Mouse (Mus musculus): ENCODE results near the gene Cadm1. TPM values are rescaled to one million over a fixed set of nuclear protein-coding genes. Genes with fewer than 3 reads are reported as not detected.

The Cadm1 gene
- total RNA-seq, 2 experiments from 2014 or later = 237 to 250 TPM

DNA sequence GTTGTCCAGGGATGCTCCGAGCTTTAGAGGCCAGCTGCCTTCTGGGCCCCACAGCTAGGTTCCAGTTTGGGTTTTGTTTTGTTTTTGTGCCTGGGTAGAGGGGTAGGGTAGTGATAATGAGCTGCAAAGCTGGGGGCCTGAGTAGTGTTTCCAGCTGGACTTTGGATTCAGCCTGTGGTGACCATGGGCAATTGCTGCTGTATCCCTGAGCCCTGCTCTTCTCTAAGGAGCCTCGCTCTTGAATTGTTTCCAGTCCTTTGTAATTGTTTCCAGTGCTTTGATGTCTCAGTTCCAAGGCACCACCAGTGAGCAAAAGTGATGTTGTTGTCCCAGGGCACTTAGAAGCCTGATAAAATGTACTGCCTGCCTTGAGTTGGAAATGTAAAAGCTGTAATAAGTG, 331.8 kb downstream of the Cadm1 start:
- DNase-seq (ENCODE audit: low spot score in 2 of 2) = no peak
- Histone ChIP-seq H3K4me3 (no peak overlapping the region), H3K27ac (no peak overlapping the region)
- TF ChIP-seq CTCF (conservative IDR thresholded peaks at IDR 0.05) = no peak

DNA sequence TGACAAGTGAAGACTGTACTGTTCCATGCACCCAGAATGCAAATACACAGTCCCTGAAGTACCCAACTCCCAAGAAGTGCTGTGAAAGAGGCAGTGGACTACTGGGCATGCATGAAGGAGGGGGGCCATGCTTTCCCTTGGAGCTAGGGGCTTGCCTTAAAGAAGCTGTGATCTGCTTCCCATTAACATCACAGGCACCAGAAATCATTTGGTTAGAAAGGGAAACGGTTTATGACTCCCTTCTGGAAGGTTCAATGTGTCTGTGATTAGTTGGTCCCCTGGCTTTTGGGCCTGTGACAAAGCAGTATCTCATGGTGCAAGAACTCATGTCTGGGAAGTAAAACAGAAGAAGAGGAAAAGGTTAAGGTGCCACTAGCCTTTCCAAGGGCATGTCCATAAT, 336.0 kb downstream of the Cadm1 start:
- Histone ChIP-seq H3K4me3 (no peak overlapping the region), H3K27ac (no peak overlapping the region)
- no peak for DNase-seq (ENCODE audit: low spot score in 2 of 2)
- no peak for TF ChIP-seq CTCF (conservative IDR thresholded peaks at IDR 0.05)

DNA sequence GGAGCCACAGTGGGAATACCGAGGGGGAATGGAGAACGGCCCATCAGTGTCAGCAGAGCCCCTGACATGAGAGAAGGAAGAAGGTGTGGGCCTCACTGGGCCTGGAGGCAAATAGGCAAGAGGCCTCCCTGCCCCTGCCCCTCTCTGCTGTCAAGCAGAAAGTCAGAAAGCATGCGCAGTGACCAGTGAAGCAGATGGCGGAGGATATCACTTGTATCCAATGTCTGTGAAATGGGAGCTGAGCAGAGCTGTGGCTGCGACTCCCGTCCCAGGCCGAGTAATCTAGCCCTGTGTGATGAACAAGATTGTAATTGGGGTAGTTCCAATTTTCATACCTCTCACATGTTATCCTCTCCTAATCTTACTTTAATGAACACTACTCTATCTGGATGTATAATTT, 337.5 kb downstream of the Cadm1 start:
- Histone ChIP-seq H3K27ac (no peak overlapping the region), H3K4me3 (no peak overlapping the region)
- DNase-seq (ENCODE audit: low spot score in 2 of 2) = no peak
- no peak for TF ChIP-seq CTCF (conservative IDR thresholded peaks at IDR 0.05)

DNA sequence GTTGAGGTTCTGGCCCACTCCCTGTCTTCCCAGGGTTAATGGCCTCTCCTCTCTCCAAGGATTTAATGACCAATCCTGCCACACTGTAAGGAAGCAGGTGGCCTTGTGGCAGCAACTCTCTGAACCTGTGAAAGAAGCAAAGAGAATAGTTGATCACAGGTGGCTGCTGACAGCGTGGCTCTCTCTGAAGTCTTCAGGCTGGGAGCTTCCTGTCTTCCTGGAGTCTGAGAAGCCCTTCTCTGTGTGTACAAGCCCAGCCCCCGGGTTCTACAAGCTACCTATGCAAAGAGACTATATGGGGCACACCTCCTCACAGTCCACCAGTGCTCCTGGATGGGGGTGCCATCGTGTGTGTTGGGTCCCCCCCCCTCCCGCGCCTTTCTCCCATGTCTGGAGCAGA, 339.7 kb downstream of the Cadm1 start:
- Histone ChIP-seq H3K4me3 (no peak overlapping the region), H3K27ac (no peak overlapping the region)
- no peak for TF ChIP-seq CTCF (conservative IDR thresholded peaks at IDR 0.05)
- DNase-seq (ENCODE audit: low spot score in 2 of 2) = no peak

DNA sequence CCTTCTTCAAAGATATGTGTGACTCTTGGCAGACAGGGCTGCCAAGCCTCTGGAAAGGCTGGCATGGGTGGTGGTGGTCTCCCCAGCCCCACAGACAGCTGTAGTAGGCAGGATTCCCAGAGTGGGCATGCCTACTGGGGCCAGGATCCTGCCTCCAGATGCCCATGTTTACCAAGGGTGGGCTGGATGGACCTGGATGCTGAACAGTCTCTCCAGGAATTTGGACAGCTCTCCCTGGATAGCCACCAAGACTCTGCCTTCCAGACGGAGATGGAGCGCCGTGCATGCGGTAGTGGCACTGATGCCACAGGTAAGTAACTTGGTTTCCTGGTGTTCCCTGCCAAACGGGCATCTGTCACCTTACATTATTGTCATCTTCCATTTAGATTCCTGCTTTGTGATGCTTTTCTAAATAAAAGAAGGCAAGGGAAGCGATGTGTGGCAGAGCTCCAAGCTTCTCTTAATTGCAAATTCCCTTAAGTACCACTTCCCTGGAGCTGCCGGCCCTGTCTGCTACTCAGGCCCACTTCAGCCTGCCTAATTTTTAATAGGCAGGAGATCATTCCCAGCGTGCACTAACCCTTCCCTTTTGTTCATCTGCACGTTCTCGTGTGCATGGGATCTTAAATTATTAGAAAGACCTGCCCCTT, 346.7 kb downstream of the Cadm1 start:
- TF ChIP-seq CTCF (conservative IDR thresholded peaks at IDR 0.05) = no peak
- H3K4me3 ChIP-seq = no peak overlapping the region
- H3K27ac ChIP-seq = no peak overlapping the region
- no peak for DNase-seq (ENCODE audit: low spot score in 2 of 2)

DNA sequence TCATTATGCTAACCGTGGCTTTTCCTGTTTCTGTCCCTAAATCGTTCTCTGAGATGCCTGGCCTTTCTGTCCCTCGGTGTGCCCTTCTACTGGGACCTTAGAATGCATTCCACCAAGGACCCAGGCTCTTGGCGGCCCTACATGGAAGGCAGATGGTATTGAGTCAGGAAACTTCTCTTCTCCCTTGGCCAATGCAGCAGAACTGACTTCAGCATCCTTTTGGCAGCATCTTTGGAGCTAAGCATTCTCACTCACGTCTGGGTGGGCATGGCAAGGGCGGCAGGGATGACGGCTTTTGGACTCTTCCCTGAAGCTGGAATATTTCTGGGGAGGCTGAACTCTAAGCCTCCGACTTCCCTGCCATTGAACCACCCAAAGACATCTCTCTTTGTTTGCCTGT, 350.2 kb downstream of the Cadm1 start:
- no peak overlapping the region for H3K27ac ChIP-seq
- no peak overlapping the region for H3K4me3 ChIP-seq
- TF ChIP-seq CTCF (conservative IDR thresholded peaks at IDR 0.05) = no peak
- DNase-seq (ENCODE audit: low spot score in 2 of 2) = no peak

DNA sequence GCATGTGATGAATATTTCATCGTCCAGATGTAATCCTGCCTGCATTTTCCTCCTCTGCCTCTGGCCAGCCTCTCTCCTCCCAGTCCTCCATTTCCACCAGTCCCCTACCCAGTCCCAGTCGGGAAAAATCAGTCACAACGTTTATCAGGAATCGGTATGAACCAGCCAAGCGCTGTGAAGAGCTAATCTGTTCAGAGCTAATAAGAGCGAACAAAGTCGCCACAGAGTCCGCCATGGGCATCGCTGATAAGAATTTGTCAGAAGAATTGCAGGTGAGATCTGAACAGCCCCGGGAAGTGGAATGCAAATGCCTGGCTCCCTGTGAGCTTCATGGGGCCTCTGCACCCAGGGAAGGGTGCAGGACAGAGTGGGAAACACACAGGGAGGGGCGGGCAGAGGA, 352.4 kb downstream of the Cadm1 start:
- no peak for TF ChIP-seq CTCF (conservative IDR thresholded peaks at IDR 0.05)
- H3K27ac ChIP-seq = no peak overlapping the region

DNA sequence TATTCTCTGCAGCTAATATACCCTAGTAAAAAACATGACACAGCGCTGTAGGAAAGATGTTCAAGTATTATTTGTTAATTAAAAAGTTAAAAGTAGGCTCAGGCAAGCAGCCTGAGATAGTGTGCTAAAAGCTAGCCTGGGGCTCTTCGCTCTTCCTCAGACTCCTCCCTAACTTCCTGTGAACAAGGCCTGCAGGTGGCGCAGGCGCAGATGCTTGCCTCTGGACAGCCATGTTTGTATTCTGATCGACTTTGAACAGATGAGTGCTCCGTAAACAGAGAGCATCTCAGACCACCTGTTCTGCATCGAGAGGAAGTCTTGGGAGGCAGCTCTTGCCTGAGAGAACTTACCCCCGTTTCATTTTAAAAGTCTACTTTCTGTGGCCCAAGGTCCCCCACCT, 361.7 kb downstream of the Cadm1 start:
- TF ChIP-seq CTCF (conservative IDR thresholded peaks at IDR 0.05) = peak; percentile 15; the same call in 1 of the 2 replicates
- no peak for DNase-seq (ENCODE audit: low spot score in 2 of 2)
- Histone ChIP-seq H3K4me3 (no peak overlapping the region), H3K27ac (no peak overlapping the region)

More for the DNA sequence above, 352.4 kb downstream of the Cadm1 start:
- DNase-seq (ENCODE audit: low spot score in 2 of 2) = no peak
- no peak overlapping the region for H3K4me3 ChIP-seq

DNA sequence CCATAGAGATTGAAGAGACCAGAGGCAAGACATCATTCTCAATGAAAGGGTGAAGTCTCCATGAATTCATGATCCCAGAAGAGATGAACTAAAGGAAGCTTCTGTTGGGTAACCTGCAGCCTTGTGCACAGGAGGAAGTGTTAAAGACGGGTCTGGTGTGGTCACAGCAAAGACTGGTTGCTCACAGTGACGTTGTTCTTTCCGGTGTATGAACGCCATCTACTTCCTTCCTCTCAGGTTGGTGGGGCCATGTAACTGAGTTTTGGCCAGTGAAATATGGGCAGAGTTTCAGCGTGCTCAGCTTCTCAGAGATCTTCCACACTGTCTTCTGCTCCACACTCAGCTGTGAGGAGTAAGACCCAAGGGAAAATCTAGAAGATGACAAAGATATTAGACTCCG, 363.0 kb downstream of the Cadm1 start:
- no peak for DNase-seq (ENCODE audit: low spot score in 2 of 2)
- Histone ChIP-seq H3K4me3 (no peak overlapping the region), H3K27ac (no peak overlapping the region)
- TF ChIP-seq CTCF (conservative IDR thresholded peaks at IDR 0.05) = no peak

DNA sequence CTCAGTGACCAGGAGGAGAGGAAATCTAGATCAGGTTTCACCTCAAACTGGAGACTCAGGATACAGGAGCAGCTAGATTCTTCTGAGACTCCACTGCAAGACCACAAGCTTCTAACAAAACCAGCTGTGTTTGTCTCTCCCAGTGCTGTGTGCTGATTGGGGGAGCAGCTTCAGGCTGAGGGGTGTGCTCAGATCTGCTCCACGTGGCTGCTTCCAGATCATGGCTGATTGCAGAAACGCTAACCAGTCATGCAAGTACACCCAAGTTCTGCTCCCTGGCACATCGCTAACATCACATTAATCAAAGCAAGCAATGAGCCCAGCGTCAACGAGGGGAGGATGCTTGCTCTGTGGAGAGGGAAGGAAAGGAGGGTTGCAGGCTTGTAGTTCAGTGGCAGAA, 364.1 kb downstream of the Cadm1 start:
- TF ChIP-seq CTCF (conservative IDR thresholded peaks at IDR 0.05) = no peak
- no peak overlapping the region for H3K4me3 ChIP-seq
- H3K27ac ChIP-seq = no peak overlapping the region
- DNase-seq (ENCODE audit: low spot score in 2 of 2) = no peak

DNA sequence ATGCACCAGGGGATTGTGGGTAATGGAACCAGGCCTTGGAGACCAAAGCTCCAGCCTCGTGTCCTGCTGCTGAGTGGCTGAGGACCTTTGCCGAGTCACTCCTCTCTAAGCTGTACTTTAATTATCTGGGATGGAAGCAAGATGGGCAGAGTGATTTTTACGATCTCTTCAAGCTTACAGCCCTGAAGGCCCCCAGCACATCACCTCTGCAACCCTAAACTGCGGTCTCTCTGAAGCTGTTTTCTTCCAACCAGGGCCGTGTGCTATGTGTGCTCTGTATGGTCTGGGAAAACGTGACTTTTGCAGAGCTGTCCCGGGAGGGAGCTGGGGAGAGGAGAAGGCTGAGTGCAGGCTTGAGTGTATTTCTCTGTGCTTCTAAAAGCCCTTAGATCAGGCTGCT, 364.7 kb downstream of the Cadm1 start:
- no peak for DNase-seq (ENCODE audit: low spot score in 2 of 2)
- no peak overlapping the region for H3K4me3 ChIP-seq
- no peak overlapping the region for H3K27ac ChIP-seq
- no peak for TF ChIP-seq CTCF (conservative IDR thresholded peaks at IDR 0.05)

DNA sequence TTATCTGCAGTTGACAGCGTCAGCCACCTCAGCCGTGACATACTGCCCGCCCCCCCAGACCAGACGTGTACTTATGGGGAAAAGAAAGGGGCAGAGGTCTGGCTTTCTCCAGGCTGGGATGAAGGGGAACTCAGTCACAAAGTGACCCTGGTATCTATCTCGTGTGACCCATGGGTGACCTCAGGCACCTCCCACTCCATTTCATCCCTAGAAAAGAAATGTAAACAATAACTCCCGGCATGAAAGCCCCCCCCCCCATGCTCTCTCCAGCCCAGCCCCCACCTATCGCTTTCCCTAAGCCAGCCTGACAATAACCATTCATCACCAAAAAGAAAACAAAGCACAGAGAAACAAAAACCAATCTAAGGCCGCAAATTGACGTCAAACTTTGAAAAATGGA, 365.1 kb downstream of the Cadm1 start:
- Histone ChIP-seq H3K4me3 (no peak overlapping the region), H3K27ac (no peak overlapping the region)
- no peak for TF ChIP-seq CTCF (conservative IDR thresholded peaks at IDR 0.05)
- no peak for DNase-seq (ENCODE audit: low spot score in 2 of 2)

DNA sequence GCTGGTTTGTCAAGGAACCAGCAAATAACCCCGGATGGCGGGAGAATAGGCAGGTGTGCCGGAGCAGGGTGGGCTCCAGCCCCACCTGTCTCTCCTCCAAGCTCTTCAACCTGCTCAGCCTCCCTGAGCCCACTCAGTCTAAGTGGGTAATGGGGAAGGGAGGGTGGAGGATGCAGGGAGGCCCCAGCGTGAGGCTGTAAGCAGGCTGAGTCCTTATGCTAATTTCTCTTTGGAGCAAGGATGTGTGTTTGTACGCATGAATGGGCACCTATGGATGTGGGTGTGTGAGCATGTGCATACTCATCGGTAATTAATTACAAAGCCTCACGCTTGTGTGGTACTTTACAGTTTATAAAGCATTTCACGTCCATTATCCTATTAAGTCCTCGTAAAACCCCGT, 370.8 kb downstream of the Cadm1 start:
- no peak for TF ChIP-seq CTCF (conservative IDR thresholded peaks at IDR 0.05)

DNA sequence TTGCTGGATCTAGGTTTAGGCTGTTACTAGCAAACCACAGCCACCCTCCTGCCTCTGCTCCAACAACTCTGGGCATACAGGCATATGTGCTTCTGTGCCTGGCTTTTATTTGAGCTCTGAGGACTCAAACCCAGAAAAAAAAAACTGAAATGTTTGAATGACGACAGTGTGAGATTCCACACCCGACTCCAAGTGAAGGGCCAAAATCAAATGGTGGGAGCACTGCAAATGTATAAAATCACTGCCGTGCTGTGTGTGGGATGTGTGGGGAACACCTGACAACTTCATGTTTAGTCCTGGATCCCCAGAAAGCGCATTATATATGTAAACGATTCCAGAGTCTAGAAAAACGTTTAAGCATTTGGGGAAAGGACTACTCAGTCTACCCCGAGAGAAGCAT, 373.7 kb downstream of the Cadm1 start:
- DNase-seq (ENCODE audit: low spot score in 2 of 2) = no peak
- Histone ChIP-seq H3K27ac (no peak overlapping the region), H3K4me3 (no peak overlapping the region)
- no peak for TF ChIP-seq CTCF (conservative IDR thresholded peaks at IDR 0.05)

More for the DNA sequence above, 370.8 kb downstream of the Cadm1 start:
- DNase-seq (ENCODE audit: low spot score in 2 of 2) = no peak
- H3K4me3 ChIP-seq = no peak overlapping the region
- no peak overlapping the region for H3K27ac ChIP-seq

Measured in layer of hippocampus, adult 2 months (tissue).